Mouse (Mus musculus) thymus, postnatal 10 days (tissue): ENCODE data around the gene Tmc3.

ENCODE experiments used
- DNase-seq, 2 experiments: peaks; one replicate each; pipeline ENCODE4 v3.0.0; 2021; ENCODE audit warnings: low spot score in 2 of 2

Tmc3 gene

GRCm38 (mm10) chr7:83598997-83599912, 14.5 kb downstream of the Tmc3 start:
- no peak for DNase-seq

- peak; percentile 8 to 63 for DNase-seq
Measured at GRCm38 (mm10) chr7:83599913-83600286, 15.2 kb downstream of the Tmc3 start.

GRCm38 (mm10) chr7:83604180-83604944, 19.6 kb downstream of the Tmc3 start:
- DNase-seq, result no peak

GRCm38 (mm10) chr7:83606796-83607195, 22.1 kb downstream of the Tmc3 start:
- DNase-seq, result no peak

GRCm38 (mm10) chr7:83609891-83610290, 25.2 kb downstream of the Tmc3 start:
- DNase-seq, result no peak

GRCm38 (mm10) chr7:83611886-83612285, 27.2 kb downstream of the Tmc3 start:
- DNase-seq, result no peak

GRCm38 (mm10) chr7:83615272-83615671, 30.5 kb downstream of the Tmc3 start:
- no peak for DNase-seq

GRCm38 (mm10) chr7:83615815-83616214, 31.1 kb downstream of the Tmc3 start:
- DNase-seq, result no peak

- no peak for DNase-seq
Measured at GRCm38 (mm10) chr7:83616268-83616667, 31.5 kb downstream of the Tmc3 start.

- DNase-seq, result no peak
Measured at GRCm38 (mm10) chr7:83618709-83619108, 34.0 kb downstream of the Tmc3 start.

GRCm38 (mm10) chr7:83622582-83622981, 37.9 kb downstream of the Tmc3 start:
- DNase-seq, result no peak

- DNase-seq, result no peak
Measured at GRCm38 (mm10) chr7:83624065-83624464, 39.3 kb downstream of the Tmc3 start.

GRCm38 (mm10) chr7:83626557-83627257, 42.0 kb downstream of the Tmc3 start:
- no peak for DNase-seq

- no peak for DNase-seq
Measured at GRCm38 (mm10) chr7:83627369-83627768, 42.6 kb downstream of the Tmc3 start.

GRCm38 (mm10) chr7:83631073-83631827, 46.5 kb downstream of the Tmc3 start:
- DNase-seq, result no peak

GRCm38 (mm10) chr7:83631828-83632681, 47.3 kb downstream of the Tmc3 start, which contains the start of gene Stard5:
Gene Stard5 (plus strand): TSS chr7:83631959.
- DNase-seq, result peak; percentile 83 to 87

GRCm38 (mm10) chr7:83632682-83633120, 48.0 kb downstream of the Tmc3 start:
- DNase-seq, result no peak

- no peak for DNase-seq
Measured at GRCm38 (mm10) chr7:83633856-83634255, 49.1 kb downstream of the Tmc3 start.

GRCm38 (mm10) chr7:83635726-83636125, 51.0 kb downstream of the Tmc3 start:
- DNase-seq, result no peak

GRCm38 (mm10) chr7:83636425-83636824, 51.7 kb downstream of the Tmc3 start:
- no peak for DNase-seq
